Mouse (Mus musculus) midbrain, embryonic 16.5 days (tissue): Measurements from ENCODE around the gene Lrrc4c. TPM values are rescaled to one million over a fixed set of nuclear protein-coding genes. Genes with fewer than 3 reads are reported as not detected.
A peak's percentile ranks its signal among the peaks of the same experiment; 100 is the strongest.

Experiments
- ATAC-seq: fragments of 200-750 bp; cut with Nextera tagmentation; 2 replicates; pipeline ENCODE4 v1.8.0; 2017; ENCODE audit warnings: moderate TSS enrichment
- H3K27ac ChIP-seq: fragments of 300-500 bp; sonication (generic); 2 replicates; pipeline ENCODE4 v1.5.1; 2014; ENCODE audit warnings: mild to moderate bottlenecking, low read length, mixed read lengths
- H3K27me3 ChIP-seq: fragments of 300-500 bp; sonication (generic); 2 replicates; pipeline ENCODE4 v1.6.1; 2014; ENCODE audit warnings: low read depth, low read length, mixed read lengths; ENCODE audit not compliant: control insufficient read depth, insufficient read depth
- H3K36me3 ChIP-seq: fragments of 300-500 bp; sonication (generic); 2 replicates; pipeline ENCODE4 v1.6.1; 2014; ENCODE audit warnings: mild to moderate bottlenecking, low read length, moderate library complexity, mixed read lengths; ENCODE audit not compliant: control insufficient read depth, insufficient read depth
- H3K4me1 ChIP-seq: fragments of 300-500 bp; sonication (generic); 2 replicates; pipeline ENCODE4 v1.6.1; 2014; ENCODE audit warnings: mild to moderate bottlenecking, low read length, mixed read lengths; ENCODE audit not compliant: control insufficient read depth, insufficient read depth
- H3K4me2 ChIP-seq: fragments of 300-500 bp; sonication (generic); 2 replicates; pipeline ENCODE4 v1.6.1; 2014; ENCODE audit warnings: mild to moderate bottlenecking, low read length, mixed read lengths
- H3K4me3 ChIP-seq: fragments of 300-500 bp; sonication (generic); 2 replicates; pipeline ENCODE4 v1.5.1; 2014; ENCODE audit warnings: low read depth, mild to moderate bottlenecking, low read length, moderate library complexity, mixed read lengths
- H3K9ac ChIP-seq: fragments of 300-500 bp; sonication (generic); 2 replicates; pipeline ENCODE4 v1.6.1; 2014; ENCODE audit warnings: low read depth, low read length, mixed read lengths
- H3K9me3 ChIP-seq: fragments of 300-500 bp; sonication (generic); replicated peaks from 2 replicates; pipeline ENCODE4 v1.6.1; 2014; ENCODE audit warnings: mild to moderate bottlenecking, low read length, mixed read lengths; ENCODE audit not compliant: control insufficient read depth, poor library complexity, severe bottlenecking
- WGBS: fragments of 180-500 bp; shearing (Covaris S2); extraction: QIAGEN DNeasy Blood & Tissue Kit; methylation state at CpG from one replicate; pipeline ENCODE4 v1.1.7; 2014; 5-methylcytosine and 5-hydroxymethylcytosine counted together
- polyA plus RNA-seq: library from polyadenylated mRNA; unstranded; fragments of >200 nt; fragmentation: Nextera tagmentation; extraction: Ambion mirVana; gene quantifications from 2 replicates; pipeline ENCODE4 v1.2.1, GENCODE M21; 2015

The Lrrc4c gene
- polyA plus RNA-seq, 1 experiment from 2014 or later, result 43.3 TPM

DNA sequence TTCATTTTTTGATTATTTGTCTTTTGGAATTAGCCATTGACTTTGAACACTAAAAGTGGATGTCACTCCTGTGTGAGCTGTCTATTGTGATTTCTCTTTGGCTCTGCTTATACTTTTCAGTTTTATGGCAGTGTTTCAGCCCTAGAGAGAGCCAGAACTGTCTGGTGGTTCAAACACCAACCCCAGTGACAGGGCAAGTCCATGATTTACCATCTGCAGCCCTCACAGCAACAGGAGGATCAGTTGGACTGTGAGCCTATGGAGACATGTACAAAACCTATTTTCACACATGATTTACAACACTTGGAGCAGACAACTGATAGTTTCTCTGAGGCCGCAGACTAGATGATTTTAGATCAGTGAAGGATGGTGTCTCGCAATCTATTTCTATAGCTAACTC lies 847.8 kb downstream of the Lrrc4c start:
- Histone ChIP-seq H3K36me3 (no peaks in the 10 kb centered on the region), H3K27me3 (no peaks in the 10 kb centered on the region), H3K9me3 (no peaks in the 10 kb centered on the region), H3K27ac (no peak overlapping the region), H3K9ac (no peak overlapping the region), H3K4me1 (no peaks in the 10 kb centered on the region), H3K4me2 (no peak overlapping the region), H3K4me3 (no peak overlapping the region)
- 90% methylated on average over 2 of the region's 2 CpGs for WGBS
- no peak for ATAC-seq

DNA sequence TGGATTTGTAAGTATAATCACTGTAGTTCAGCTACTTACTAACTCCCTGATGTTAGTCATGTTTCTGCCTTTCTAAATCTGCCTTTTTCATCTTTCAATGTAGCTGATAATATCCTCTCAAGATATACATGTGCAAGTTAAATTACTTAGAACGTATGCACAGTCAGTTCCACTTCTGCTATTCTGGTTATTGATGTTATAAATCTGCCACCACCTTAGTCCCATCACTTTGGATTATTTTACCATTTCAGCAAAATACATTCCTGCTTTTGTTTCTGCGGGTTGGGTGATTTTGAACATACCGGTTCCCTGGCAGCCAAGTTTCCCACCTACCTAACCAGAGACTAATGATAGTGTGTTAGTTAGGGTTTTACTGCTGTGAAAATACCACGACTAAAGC lies 860.4 kb downstream of the Lrrc4c start:
- Histone ChIP-seq H3K9me3 (no peaks in the 10 kb centered on the region), H3K4me2 (no peak overlapping the region), H3K4me3 (no peak overlapping the region), H3K27me3 (no peaks in the 10 kb centered on the region), H3K9ac (no peak overlapping the region), H3K36me3 (no peaks in the 10 kb centered on the region), H3K27ac (no peak overlapping the region), H3K4me1 (no peaks in the 10 kb centered on the region)
- ATAC-seq, result no peak
- 92% methylated on average over 4 of the region's 4 CpGs for WGBS

DNA sequence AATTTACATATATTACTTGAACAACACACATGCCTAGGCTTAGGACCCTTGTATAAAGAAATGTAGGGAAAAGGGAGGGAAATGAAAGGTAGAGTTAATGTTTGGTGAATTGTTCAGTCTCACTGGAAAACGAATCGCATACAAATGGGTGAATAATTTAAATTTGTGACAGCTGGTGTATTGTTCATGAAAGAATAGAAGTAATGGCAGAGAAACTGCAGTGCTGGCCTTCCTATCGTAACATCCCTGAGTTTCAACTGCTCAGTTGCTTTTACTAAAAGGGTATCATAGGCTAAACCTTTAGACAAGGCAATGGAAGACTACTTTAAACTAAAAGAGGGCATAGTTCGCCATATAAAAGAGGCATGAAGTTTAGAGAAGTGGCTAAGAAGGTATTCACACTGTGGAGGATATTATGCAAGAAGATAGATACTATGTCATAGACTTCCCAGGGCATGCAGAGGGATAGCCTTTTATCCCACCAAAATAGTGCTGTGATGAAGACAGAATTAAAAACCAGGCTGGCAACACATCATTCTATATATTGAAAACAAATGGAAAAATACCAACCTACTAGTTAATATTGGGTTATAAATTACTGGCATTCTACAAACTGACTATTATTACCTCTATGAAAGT lies 879.1 kb downstream of the Lrrc4c start:
- Histone ChIP-seq H3K27me3 (no peaks in the 10 kb centered on the region), H3K4me3 (no peak overlapping the region), H3K9me3 (no peaks in the 10 kb centered on the region), H3K9ac (no peak overlapping the region), H3K4me1 (no peaks in the 10 kb centered on the region), H3K4me2 (no peak overlapping the region), H3K27ac (no peak overlapping the region), H3K36me3 (no peaks in the 10 kb centered on the region)
- ATAC-seq, result no peak
- 22% methylated on average over 4 of the region's 4 CpGs for WGBS

DNA sequence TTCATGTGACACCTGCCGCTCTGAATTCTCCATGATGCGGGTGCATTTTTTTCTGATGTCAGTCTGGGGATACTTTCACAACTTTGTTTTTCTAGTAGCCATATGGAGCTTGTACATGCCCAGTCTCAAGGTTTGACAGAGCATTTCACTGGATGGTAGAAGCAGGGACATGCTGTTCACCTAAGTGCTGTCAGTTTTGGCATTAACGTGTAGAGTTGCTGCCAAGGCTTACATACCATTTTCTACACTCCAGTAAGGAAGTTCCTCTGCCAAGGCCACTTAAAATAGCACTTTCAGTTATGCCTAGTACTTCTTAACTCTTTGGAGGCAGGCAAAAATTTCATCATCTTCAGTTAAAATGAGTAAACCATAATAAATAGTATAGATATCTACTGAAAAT lies 915.0 kb downstream of the Lrrc4c start:
- no peak for ATAC-seq
- Histone ChIP-seq H3K27ac (no peak overlapping the region), H3K4me1 (no peaks in the 10 kb centered on the region), H3K36me3 (no peaks in the 10 kb centered on the region), H3K9ac (no peak overlapping the region), H3K9me3 (no peaks in the 10 kb centered on the region), H3K4me2 (no peak overlapping the region), H3K27me3 (no peaks in the 10 kb centered on the region), H3K4me3 (no peak overlapping the region)
- 87% methylated on average over 3 of the region's 3 CpGs for WGBS

DNA sequence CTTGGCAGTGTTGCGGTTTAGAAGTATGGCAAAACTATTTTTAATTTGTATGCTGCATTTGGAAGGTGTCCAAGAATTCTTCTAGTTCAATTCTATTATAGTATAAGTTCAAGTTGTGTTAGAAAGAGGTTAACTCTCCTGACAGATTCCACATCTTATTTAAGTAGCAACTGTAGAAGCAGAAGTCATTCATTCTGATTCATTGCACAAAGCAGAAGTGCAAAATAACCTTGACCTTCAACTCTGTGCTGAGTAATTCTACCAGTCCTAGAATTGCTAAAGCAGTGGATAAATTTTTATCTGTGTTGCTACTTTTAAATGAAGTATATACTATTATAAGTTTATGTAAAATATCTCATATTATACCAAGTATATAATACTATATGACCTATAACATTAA lies 916.1 kb downstream of the Lrrc4c start:
- Histone ChIP-seq H3K9me3 (no peaks in the 10 kb centered on the region), H3K36me3 (no peaks in the 10 kb centered on the region), H3K27ac (no peak overlapping the region), H3K4me3 (no peak overlapping the region), H3K27me3 (no peaks in the 10 kb centered on the region), H3K4me1 (no peaks in the 10 kb centered on the region), H3K9ac (no peak overlapping the region), H3K4me2 (no peak overlapping the region)
- no peak for ATAC-seq
- 80% methylated on average over 1 of the region's 1 CpGs for WGBS

DNA sequence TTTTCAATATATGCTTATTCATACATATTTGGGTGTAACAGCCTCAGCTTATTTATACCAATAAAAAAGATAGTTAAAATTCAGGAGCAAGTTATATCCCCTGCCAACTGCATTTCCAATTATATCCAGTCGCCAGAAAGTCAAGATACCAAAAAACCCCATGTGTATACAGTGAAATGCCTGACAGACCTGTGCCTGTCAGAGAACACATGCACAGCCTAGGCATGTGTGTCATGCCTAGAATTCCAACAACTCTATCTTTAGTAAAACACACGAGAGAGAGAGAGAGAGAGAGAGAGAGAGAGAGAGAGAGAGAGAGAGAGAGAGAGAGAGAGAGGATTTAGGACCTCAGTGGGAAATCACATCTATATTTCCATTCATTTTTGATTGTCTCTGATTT lies 956.7 kb downstream of the Lrrc4c start:
- ATAC-seq, result no peak

DNA sequence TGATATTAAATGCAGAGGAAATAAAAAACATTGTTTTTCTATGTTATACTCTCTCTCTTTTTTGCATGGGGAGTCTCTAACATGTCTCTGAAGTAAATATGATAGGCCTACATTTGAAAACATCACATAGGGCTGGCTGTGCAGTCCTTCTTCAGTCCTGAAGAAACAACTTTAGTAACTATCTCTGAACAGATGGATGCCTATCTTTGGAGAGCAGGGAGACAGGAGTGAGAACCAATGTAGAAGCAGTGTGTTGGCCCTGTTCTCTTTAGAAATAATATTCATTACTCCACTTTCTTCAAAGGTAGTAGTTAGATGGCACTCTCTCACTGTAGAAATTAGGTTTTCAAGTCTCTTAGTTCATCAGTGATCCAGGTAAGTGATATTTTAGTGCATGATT lies 967.0 kb downstream of the Lrrc4c start:
- Histone ChIP-seq H3K27me3 (no peaks in the 10 kb centered on the region), H3K9me3 (no peaks in the 10 kb centered on the region), H3K9ac (no peak overlapping the region), H3K36me3 (no peaks in the 10 kb centered on the region), H3K4me1 (no peaks in the 10 kb centered on the region), H3K27ac (no peak overlapping the region), H3K4me2 (no peak overlapping the region), H3K4me3 (no peak overlapping the region)
- ATAC-seq, result no peak

More for the DNA sequence above, 956.7 kb downstream of the Lrrc4c start:
- Histone ChIP-seq H3K4me3 (no peak overlapping the region), H3K36me3 (no peaks in the 10 kb centered on the region), H3K27ac (no peak overlapping the region), H3K9ac (no peak overlapping the region), H3K9me3 (no peaks in the 10 kb centered on the region), H3K27me3 (no peaks in the 10 kb centered on the region), H3K4me1 (no peaks in the 10 kb centered on the region), H3K4me2 (no peak overlapping the region)
- 55% methylated on average over 2 of the region's 2 CpGs for WGBS

DNA sequence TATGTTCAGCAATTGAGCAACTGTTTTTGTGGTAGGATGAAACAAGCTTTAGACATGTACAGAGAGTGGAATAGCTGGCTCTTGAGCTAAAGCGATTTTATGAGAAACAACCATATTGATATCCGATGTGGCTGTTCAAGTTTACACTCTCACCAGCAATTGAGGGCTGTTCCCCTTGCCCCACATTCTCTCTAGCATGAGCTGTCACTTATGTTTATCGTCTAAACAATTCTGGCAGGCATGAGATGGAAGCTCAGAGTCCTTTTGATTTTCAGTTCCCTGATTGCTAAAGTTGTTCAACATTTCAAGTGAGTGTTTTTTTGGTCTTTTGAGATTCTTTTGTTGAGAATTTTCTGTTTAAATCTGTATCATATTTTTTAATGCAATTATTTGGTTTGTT lies 976.2 kb downstream of the Lrrc4c start:
- Histone ChIP-seq H3K27ac (no peak overlapping the region), H3K9me3 (no peaks in the 10 kb centered on the region), H3K4me1 (no peaks in the 10 kb centered on the region), H3K27me3 (no peaks in the 10 kb centered on the region), H3K4me2 (no peak overlapping the region), H3K36me3 (no peaks in the 10 kb centered on the region), H3K9ac (no peak overlapping the region), H3K4me3 (no peak overlapping the region)
- 85% methylated on average over 3 of the region's 3 CpGs for WGBS
- ATAC-seq, result no peak

DNA sequence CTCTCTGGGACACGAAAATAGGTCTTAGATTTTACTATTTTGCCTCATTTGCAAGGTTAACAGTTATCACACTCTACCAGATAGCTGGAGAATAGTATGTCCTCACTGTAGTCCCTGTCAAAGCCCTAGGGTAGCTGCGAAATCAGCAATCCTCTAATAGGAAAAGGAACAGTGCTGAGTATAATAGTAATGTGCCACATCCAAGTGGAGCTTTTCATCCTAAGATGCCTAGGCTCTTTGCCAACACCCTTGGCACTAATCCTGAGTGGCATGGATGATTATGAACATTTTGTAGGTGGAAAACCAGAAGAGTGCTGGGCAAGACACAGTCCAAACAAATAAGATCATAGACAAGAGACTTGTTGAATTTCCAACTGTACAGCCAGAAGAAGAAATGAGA lies 981.7 kb downstream of the Lrrc4c start:
- Histone ChIP-seq H3K4me3 (no peak overlapping the region), H3K9ac (no peak overlapping the region), H3K27ac (no peak overlapping the region), H3K4me1 (peaks cover 2% of the 10 kb centered on the region; the same call in 1 of the 2 replicates), H3K36me3 (no peaks in the 10 kb centered on the region), H3K4me2 (no peak overlapping the region), H3K9me3 (no peaks in the 10 kb centered on the region), H3K27me3 (no peaks in the 10 kb centered on the region)
- WGBS, result 61% methylated on average over 2 of the region's 2 CpGs
- peak; percentile 66 for ATAC-seq
